Mouse (Mus musculus) spleen, postnatal 10 days (tissue): ENCODE results near the gene Gm49366.
A peak's percentile ranks its signal among the peaks of the same experiment; 100 is the strongest.
"Not testable (repeated sequence)": the region's sequence is repeated elsewhere in the genome, so short reads cannot be mapped to it uniquely, and the experiment has no call there.

ENCODE experiments used
- DNase-seq, 2 experiments: peaks; one replicate each; pipeline ENCODE4 v3.0.0; 2021 to 2022; ENCODE audit warnings: low spot score in 2 of 2

Gene Gm49366

GRCm38 (mm10) chr12:84083842-84084241, 45.1 kb downstream of the Gm49366 start:
- no peak for DNase-seq

DNA sequence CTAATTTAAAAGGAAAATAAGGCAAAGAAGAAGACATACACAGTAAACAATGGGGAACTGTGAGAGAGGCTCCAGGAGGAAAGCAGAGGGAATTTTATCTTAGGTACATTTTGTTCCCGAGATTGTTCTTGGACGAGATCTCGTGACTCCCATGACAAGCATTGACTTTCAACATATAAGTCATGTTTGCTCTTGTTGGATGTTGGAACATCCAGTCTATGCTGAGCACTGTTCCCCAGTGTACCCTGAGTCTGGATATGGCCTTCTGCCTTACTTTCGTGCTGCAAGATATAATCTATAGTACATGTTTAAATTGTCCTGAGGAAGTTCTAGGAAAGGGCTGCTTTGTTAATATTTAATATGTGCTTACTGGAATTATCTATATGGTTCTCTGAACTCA, 45.8 kb downstream of the Gm49366 start:
- DNase-seq, result no peak

DNA sequence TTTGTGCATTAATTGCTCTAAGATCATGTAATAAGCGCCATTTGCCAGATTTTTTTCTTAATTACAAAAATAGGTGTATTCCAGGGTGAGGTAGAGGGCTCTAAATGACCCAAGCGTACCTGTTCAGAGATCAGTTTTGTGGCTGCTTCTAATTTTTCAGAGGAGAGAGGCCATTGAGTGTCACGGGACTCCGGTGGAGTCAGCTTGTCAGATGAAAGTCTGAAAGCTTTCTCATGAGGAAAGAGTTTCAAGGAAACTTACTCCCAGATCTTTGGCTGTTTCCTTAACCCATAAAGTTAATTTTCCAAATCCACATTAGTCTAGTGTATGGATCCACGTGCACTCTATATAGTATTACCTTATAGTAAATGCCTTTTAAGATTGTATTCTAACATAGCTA, 55.9 kb downstream of the Gm49366 start:
- DNase-seq, result not testable (repeated sequence)

GRCm38 (mm10) chr12:84099605-84100004, 60.9 kb downstream of the Gm49366 start:
- DNase-seq, result no peak

DNA sequence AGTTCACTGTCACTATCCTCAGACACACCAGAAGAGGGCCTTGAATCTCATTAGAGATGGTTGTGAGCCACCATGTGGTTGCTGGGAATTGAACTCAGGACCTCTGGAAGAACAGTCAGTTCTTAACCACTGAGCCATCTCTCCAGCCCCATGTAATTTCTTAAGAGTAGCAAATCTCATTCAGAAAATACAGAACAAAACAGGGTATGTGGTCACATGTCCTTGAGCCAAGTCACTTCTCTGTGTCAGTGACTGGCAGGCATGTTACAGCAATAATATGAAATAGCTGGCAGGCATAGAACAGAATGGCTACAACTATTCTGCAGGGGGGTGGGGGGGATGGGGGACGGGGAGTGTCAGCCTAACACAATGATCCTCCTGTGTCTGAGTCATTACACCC, 61.3 kb downstream of the Gm49366 start:
- DNase-seq, result no peak

GRCm38 (mm10) chr12:84100604-84101492, 62.1 kb downstream of the Gm49366 start, which contains the start of gene Acot6:
TSS of gene Acot6 (plus strand) at chr12:84100654.
- DNase-seq, result peak; percentile 39 to 45

- DNase-seq, result no peak
Observed at GRCm38 (mm10) chr12:84101493-84101845, 62.7 kb downstream of the Gm49366 start.

- DNase-seq, result no peak
Observed at GRCm38 (mm10) chr12:84107012-84107411, 68.3 kb downstream of the Gm49366 start.

GRCm38 (mm10) chr12:84107692-84108091, 69.0 kb downstream of the Gm49366 start:
- no peak for DNase-seq
